Comparison of ENCODE assay signal across 25 mouse cellular contexts in genomic region chr11:115391358-115391757, GRCm38 (mm10). TPM values are rescaled to one million over a fixed set of nuclear protein-coding genes. Genes with fewer than 3 reads are reported as not detected.
"Had no signal": no experiment of that assay in that cellular context is flagged by ENCODE, and none has a peak within 500 bp of the region (broad histone marks: within the 10 kb centered on the region; RNA-seq: fewer than 3 reads in every experiment).

No protein-coding gene starts in this region.

- H3K9ac ChIP-seq: embryonic facial prominence, embryonic 12.5 days; embryonic facial prominence, embryonic 13.5 days; embryonic facial prominence, embryonic 15.5 days; forebrain, embryonic 12.5 days; forebrain, embryonic 13.5 days; forebrain, embryonic 15.5 days; forebrain, postnatal 0 days had no signal

- H3K4me3 ChIP-seq: embryonic facial prominence, embryonic 10.5 days; embryonic facial prominence, embryonic 12.5 days; embryonic facial prominence, embryonic 13.5 days; embryonic facial prominence, embryonic 15.5 days; erythroblast, embryonic 14.5 days; forebrain, embryonic 10.5 days; forebrain, embryonic 12.5 days; forebrain, embryonic 13.5 days; forebrain, embryonic 15.5 days; gastrocnemius, adult 2 months; heart, adult 2 months had no signal

- H3K4me1 ChIP-seq: embryonic facial prominence, embryonic 12.5 days; embryonic facial prominence, embryonic 13.5 days; embryonic facial prominence, embryonic 15.5 days; forebrain, embryonic 13.5 days had no signal

- DNase-seq: cerebellum, adult 9-10 months; cerebellum, adult 9-11 months; cerebellum, postnatal 10 days; cerebellum, postnatal 14 days; cerebellum, postnatal 25 days; cerebellum, postnatal 36 days; embryo, embryonic 11 days; forebrain, postnatal 0 days; gastrocnemius, adult 2 months; gastrocnemius, postnatal 10 days; gastrocnemius, postnatal 14 days; gastrocnemius, postnatal 25 days; gastrocnemius, postnatal 36 days; heart, adult 18-20 months; heart, adult 2 months had no signal

- H3K27ac ChIP-seq: embryonic facial prominence, embryonic 10.5 days; embryonic facial prominence, embryonic 12.5 days; embryonic facial prominence, embryonic 13.5 days; embryonic facial prominence, embryonic 15.5 days; forebrain, embryonic 10.5 days; forebrain, embryonic 12.5 days; forebrain, embryonic 13.5 days; forebrain, embryonic 15.5 days; gastrocnemius, adult 2 months; heart, adult 2 months had no signal

- H3K27me3 ChIP-seq: embryonic facial prominence, embryonic 12.5 days; embryonic facial prominence, embryonic 13.5 days; embryonic facial prominence, embryonic 15.5 days; forebrain, embryonic 12.5 days; forebrain, embryonic 13.5 days; forebrain, embryonic 15.5 days had no signal

- H3K9me3 ChIP-seq: embryonic facial prominence, embryonic 10.5 days; embryonic facial prominence, embryonic 12.5 days; embryonic facial prominence, embryonic 13.5 days; embryonic facial prominence, embryonic 15.5 days; forebrain, embryonic 10.5 days; forebrain, embryonic 12.5 days; forebrain, embryonic 13.5 days; forebrain, embryonic 15.5 days had no signal

RNA-seq across cellular contexts. Expression of gene Hid1, which starts 23.8 kb away (rescaled TPM):
- total RNA-seq: granulocyte monocyte progenitor cell, adult 5-6 weeks had no signal
- polyA plus RNA-seq: erythroblast, embryonic 14.5 days had no signal
